Mouse (Mus musculus) G1E (cell line): ENCODE measurements around the gene Ier3.

Source experiments
- CTCF ChIP-seq: IDR thresholded peaks from 2 replicates; pipeline ENCODE4 v1.5.1; 2012; ENCODE audit warnings: low read depth, low read length, inconsistent platforms, mixed read lengths
- GATA1 ChIP-seq: IDR thresholded peaks from 2 replicates; pipeline ENCODE4 v1.6.1; 2012; ENCODE audit warnings: borderline replicate concordance, low read length, inconsistent platforms, mixed read lengths
- TAL1 ChIP-seq: conservative IDR thresholded peaks from 2 replicates; pipeline ENCODE4 v1.6.1; 2012; ENCODE audit warnings: low read depth, low read length, inconsistent platforms, mixed read lengths

GRCm38 (mm10) chr17:35809395-35809794 lies 12.1 kb upstream of the Ier3 start:
- TF ChIP-seq CTCF = no peak
- no peak for TF ChIP-seq GATA1
- TF ChIP-seq TAL1 = no peak
